Mouse (Mus musculus) testis, postnatal 10 days (tissue): Measurements from ENCODE around the gene Hrh1.

ENCODE experiments used
- DNase-seq: peaks from one replicate; pipeline ENCODE4 v3.0.0; 2021; ENCODE audit warnings: low spot score

Hrh1 gene

DNA sequence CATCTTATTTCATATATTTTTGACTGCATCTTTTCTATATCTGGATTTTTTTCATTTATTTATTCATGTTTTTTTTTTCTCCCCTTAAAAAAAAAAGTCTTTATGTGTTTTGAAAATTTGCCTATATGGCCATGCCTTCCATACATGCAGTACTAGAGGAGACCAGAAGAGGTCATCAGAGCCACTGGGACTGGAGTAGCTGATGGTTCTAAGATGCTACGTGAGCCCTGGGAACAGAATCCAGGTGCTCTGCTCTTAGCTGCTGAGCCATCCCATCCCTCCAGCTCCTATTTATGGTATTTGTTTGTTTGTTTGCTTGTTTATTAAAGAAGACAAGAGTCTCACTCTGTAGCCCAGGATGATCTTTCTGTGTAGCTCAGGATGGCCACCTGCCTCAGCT lies 8.9 kb downstream of the Hrh1 start:
- DNase-seq: no peak

DNA sequence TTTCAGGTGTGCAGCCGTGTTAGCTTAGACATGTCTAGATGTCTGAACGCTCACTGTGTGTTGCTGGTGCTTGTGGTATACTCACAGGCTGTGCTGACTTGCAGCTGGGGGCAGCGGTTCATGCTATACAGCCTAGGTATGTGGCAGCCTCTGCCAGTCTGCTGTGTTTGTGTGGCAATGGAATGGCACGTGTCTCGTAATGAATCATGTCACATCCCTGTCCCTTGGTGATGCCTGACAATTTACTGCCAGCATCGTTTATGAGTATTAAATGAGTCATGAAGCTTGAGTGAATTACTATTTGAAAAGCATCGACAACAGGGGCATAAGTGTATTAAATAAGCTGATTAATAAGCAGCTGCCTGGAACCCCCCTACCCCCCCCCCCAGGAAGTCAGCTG lies 9.3 kb downstream of the Hrh1 start:
- no peak for DNase-seq

DNA sequence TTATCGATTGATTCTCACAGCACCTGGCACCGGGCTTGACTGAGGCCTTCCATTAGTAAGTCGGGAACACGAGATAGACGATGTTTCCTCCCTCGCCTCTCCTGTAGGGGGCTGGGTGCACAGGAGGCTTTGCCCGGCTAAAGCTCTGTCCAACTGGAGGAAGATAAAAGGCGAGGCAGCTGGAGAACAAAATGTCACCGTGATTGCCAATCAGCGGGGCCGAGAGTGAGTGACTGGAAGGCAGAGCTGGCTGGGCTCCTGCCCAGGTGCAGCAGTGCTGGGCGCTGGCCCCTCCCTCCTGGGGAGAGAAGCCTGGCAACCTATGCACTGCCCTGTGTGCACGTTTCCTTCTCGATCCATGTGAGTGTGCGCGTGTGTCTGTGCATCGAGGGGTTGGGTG lies 10.5 kb downstream of the Hrh1 start:
- no peak for DNase-seq

GRCm38 (mm10) chr6:114411913-114412312 lies 14.2 kb downstream of the Hrh1 start:
- no peak for DNase-seq

DNA sequence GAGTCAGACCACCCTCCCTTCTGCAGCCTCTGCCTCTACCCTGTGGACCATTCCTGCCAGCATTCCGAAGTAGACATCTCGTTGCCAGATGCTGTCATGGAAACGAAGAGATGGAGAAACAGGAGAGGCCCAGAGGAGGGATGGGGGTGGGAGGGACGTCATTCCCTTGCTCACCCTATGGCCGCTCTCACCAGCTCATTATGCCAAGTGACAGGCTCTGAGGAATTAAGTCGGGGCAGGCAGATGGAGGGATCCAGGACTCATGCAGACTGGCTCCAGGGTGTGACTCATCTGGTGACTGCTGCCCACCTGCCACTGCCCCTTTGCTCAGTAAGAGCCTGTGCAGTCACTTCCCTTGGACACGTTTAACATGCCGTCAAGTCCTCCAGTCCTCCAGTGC lies 16.8 kb downstream of the Hrh1 start:
- DNase-seq: no peak

DNA sequence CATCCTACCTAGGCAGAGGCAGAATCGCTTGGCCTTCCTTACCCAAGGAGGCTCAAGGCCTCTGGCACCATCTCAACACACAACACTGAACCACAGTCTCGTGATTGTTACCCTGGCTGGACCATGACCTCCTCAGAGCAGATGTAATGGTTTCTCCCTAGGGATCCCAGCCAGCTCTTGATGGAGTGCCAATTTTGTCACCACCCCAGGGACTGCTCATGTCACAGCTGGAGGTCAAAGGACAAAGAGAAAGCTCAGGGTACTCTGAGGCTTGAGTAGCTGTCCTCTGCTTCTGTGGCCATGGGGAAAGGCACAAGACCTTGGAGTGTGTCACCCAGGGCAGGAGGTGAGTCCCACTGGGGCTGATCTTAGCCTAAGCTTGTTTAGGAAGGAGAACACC lies 20.3 kb downstream of the Hrh1 start:
- no peak for DNase-seq

DNA sequence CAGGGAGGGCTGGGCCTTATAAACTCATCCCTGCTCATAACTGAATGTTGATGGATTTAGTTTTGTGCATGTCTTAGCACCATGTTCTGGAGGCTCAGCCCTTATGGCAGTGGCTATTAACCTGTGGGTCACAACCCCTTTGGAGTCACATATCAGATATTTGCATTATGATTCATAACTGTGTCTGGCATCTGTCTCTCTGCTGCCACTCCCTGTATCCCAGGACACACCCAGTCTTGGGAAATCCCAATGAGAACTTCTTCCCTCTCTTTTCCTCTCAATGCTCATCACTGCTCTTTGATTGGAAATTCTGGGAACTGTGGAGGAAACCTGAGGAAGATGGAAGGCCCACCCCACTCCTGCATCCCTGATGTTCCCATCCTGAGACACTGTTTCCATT lies 23.3 kb downstream of the Hrh1 start:
- no peak for DNase-seq

DNA sequence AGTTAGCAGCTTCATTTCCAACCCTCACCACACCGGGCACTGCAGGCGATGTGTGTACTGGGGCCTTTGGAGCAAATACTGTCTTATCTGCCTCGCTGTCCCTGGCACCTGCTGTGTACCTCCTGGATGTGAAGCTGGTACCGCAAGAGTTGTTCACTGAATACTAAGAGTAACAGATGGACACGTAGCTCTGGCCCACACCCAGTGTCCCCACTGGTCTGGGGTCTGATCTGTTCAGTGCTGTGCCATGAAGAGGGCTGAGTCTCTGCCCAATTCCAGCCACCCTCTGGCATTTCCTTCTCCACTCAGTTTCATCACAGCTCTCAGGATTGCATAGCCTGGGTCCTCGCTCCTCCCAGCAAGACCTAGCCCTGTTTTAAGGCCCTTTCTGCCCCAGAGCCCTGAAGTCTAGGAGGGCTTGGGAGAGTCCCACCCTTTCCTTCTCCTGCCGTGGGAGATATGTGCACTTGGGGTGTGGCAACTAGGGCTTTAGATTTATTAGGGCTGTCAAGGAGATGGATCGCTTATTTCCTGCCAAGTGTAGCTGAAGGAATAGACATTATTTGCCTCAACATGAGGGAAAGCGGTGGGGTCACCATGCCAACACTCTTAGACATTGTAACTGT lies 25.4 kb downstream of the Hrh1 start:
- DNase-seq: no peak

- DNase-seq: no peak
These were observed 27.6 kb downstream of the Hrh1 start for GRCm38 (mm10) chr6:114425343-114425742.

- no peak for DNase-seq
These were observed 29.9 kb downstream of the Hrh1 start for GRCm38 (mm10) chr6:114427641-114428040.

DNA sequence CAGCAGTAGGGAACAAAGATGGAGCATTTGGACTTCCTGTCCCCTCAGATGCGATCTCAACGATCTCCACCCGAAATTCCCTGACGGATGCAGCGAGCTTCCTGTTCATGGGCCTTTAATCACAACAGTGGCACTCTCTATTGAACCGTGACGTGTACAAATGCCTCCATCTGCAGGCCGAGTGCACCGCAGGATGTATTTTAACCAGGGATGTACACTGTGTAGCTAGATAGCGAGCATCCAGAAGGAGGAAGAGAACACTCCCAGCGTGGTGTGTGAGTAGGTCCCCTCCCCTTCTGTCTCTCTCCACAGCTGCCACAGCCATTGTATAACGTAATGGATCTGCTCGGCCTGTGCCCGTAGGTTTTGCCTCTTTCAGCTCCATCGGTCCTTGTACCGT lies 31.1 kb downstream of the Hrh1 start:
- no peak for DNase-seq

DNA sequence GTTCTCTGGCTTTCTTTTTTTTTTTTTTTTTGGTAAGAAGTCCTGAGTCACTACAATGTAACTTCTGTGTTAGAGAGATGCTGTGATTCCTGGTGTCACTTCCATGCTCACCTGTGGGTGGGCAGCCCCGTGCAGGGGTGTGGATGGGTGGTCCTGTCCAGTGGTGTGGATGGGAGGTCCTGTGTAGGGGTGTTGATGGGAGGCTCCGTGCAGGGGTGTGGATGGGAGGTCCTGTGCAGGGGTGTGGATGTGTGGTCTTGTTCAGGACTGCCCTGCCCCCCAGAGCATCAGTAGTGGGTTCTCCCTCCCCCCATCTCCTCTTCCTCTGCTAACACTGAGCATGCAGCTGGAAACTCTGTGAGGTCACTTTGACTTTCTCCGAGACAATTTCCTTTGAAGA lies 34.9 kb downstream of the Hrh1 start:
- no peak for DNase-seq

GRCm38 (mm10) chr6:114434524-114434923 lies 36.8 kb downstream of the Hrh1 start:
- no peak for DNase-seq

- DNase-seq: no peak
These were observed 42.6 kb downstream of the Hrh1 start for GRCm38 (mm10) chr6:114440302-114440701.

DNA sequence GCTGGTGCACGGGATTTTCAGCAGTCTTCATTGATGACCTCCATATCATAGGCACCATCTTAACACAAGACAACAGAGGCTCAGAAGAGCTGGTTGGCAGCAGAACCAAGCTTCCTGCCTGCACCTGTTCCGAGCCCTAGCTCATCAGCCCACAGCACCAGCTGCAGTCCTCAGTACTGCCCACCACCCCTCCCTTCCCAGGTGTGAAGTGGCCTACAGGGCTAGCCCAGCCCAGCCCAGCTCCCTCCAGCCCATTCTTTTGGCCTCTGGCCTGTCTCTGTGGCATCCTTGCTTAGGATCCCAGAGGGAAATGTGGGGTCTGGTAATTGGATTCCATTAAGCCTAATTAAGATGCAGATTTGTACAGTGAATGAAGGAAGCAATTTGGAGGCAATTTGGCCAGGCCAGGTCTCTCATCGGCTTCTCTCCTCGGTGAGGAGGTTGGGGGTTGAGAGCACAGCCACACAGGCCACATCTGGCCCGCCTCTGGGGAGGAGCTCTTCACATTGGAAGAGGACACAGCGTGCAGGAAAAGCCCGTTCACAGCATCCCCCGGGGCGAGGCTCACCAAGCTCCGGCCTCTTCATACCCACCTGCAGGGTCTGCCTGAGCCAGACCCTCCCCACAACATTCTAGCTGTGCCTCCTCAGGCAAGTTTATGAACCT lies 43.2 kb downstream of the Hrh1 start:
- no peak for DNase-seq

DNA sequence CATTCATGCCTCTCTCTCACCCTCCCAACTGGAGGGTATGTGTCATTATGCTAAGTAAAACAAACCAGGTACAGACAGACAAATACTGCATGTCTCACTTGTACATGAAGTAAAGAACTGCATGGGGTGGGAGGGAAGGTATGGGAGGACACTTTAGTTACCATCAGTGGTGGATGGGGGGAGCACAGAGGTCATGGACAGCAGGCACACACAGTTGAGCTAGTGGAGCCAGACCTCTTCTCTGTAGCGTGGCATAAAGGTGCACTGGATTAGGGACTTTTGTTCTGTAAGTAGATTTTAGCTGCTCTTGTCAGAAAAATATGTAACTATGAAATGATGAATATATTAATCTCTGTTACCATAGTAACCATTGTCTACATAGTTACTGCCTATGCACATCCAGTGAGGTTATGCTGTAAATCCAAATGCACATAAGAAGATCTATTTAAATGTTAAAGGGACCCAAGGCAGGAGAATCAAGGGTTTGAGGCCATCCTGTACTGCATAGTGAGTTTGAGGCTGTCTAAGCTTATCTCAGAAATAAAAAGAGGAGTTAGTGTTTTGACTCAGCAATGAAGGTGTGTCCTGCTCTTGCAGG lies 46.6 kb downstream of the Hrh1 start:
- DNase-seq: no peak

GRCm38 (mm10) chr6:114444976-114445375 lies 47.2 kb downstream of the Hrh1 start:
- no peak for DNase-seq

GRCm38 (mm10) chr6:114448888-114449287 lies 51.2 kb downstream of the Hrh1 start:
- DNase-seq: no peak

- DNase-seq: no peak
These were observed 57.5 kb downstream of the Hrh1 start for GRCm38 (mm10) chr6:114455267-114455666.

DNA sequence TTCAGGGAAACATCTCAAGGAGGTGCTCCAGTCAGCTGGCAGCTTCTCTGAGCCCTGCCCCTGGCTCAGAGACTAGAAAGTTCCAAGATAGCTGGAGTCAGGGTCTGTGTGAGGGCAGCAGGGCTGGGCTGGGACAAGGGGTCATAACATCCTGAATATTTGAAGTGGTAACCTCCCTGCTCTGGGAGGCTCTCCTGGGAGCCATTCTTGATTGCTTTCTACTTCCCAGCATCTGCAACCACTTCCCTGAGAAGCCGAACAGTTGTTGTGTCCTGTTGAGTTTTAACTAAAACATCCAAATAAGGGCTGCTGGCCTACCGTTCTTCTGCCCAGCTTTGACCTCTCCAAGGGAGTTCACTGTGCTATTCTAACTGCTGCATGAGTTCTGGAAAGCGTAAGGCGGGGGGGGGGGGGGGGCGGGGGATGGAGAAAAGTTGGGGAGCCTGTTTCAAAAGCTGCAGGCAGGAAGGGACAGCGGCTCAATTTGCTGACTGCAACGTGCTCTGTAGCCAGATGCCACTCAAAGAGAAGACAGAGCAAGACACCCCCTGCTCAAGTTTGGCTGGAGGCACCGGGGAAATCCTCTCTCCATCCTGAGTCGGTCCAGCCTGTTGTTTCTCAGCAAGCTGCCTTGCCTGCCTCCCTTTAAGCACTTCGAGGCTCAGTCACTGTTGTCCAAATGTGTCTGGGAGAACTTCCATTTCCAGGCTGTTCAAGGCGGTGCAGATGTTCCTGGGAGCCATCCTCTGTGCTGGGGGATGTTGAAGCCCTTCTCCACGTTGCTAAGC lies 58.7 kb downstream of the Hrh1 start:
- no peak for DNase-seq

DNA sequence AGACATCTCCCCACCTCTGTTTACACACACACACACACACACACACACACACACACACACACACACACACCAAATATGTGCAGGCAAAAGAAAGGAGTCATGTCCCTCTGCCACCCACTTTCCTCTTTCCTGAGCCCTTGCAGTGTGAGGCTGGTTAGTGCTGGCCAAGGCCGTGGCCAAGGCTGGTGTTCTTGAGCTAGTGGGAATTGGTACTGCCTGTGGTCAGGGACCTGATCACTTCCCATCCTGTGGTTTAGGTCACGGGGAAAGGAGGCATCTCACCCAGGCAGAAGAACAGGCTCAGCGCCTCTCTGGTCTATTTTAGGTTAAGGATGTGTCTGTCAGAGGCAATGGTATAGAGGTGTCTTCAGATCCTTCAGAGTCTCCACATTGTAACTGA lies 59.6 kb downstream of the Hrh1 start:
- no peak for DNase-seq

DNA sequence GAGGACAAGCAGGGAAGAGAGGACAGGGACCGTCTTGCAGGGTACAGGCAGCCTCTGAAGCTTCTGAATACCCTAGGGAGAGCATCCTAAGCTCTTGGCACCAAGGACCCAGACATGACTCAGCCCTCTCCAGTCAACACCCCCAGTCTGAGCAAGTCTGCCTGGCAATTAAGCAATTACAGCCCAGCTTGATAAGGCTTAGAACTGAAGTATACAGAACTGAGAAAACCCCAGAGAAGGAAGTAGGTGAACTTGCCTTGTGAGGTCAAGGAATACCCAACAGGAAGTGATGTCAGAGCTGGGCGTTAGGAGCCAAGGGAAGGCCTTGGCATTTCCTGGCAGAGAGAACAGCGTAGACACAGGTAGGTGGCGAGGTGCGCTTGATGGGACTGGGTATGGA lies 60.5 kb downstream of the Hrh1 start:
- no peak for DNase-seq

DNA sequence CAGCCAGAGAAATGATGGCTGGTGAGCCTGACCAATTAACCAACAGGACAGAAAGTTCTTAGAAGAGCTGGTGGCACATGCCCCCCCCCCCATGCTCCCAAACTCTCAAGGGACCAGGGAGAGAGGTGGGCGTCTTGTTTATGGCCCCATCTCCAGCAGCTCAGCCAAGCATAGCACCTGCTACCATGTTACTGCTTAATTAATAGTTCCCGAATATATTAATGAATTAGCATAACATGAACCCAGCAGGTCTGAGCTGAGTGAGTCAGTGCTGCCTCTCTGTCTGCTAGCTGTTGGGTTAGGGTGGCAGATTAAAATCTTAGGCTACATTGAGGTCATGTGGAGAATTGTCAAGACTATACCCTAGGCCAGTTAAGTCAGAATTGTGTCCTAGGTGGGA lies 62.2 kb downstream of the Hrh1 start:
- no peak for DNase-seq
